Mouse (Mus musculus) gastrocnemius, adult 18-20 months (tissue): ENCODE measurements around the gene Gm14692. TPM values are rescaled to one million over a fixed set of nuclear protein-coding genes. Genes with fewer than 3 reads are reported as not detected.
"Not testable (repeated sequence)": the region's sequence is repeated elsewhere in the genome, so short reads cannot be mapped to it uniquely, and the experiment has no call there.

Source experiments
- DNase-seq: peaks from one replicate; pipeline ENCODE4 v3.0.0; 2021; ENCODE audit warnings: low spot score
- long read RNA-seq, 2 experiments: library from polyadenylated mRNA; stranded (forward); transcript quantifications; one replicate each; pipeline ENCODE4 v2.0.0; 2021
- total RNA-seq, 2 experiments: library from RNA; stranded (reverse); gene quantifications; 2 replicates each; pipeline ENCODE4 v1.2.3; 2021

Gene Gm14692
- total RNA-seq: not detected
- long read RNA-seq, experiment 1: 0 reads
- long read RNA-seq, experiment 2: 0 reads

DNA sequence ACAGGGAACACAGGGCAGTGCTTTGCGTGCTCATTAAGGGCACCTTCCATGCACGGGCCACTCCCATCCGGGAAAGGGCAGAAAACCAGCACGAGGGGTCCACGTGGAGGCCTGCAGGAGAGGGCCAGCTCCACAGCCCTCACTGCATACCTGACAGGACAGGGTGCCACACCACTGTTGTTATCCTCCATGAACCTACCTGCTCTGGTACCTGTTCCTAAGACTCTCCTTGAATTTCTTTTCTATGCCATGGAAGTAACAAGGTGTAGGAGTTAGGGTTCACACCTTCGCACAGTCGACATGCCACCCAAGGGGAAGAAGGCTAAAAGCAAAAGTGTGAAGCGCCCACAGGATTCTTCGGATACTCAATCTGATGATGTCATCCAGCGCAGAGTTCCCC is at the start of gene Gm14692:
TSS of gene Gm14692 (plus strand) at position 301 of the 400 bp plus-strand sequence.
- not testable (repeated sequence) for DNase-seq

DNA sequence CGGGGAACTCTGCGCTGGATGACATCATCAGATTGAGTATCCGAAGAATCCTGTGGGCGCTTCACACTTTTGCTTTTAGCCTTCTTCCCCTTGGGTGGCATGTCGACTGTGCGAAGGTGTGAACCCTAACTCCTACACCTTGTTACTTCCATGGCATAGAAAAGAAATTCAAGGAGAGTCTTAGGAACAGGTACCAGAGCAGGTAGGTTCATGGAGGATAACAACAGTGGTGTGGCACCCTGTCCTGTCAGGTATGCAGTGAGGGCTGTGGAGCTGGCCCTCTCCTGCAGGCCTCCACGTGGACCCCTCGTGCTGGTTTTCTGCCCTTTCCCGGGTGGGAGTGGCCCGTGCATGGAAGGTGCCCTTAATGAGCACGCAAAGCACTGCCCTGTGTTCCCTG is 2.0 kb upstream of the Gm14692 start, which contains the start of gene Gm1140:
TSS of gene Gm1140 (minus strand) at position 101 of the 400 bp plus-strand sequence.
- DNase-seq: not testable (repeated sequence)

Other genes with a start within 250 kb of the Gm14692 start
- gene Gm1140, start 2.1 kb upstream of the Gm14692 start, total RNA-seq: not detected
- gene 4933436I01Rik, start 225.8 kb downstream of the Gm14692 start, total RNA-seq: not detected